Mouse (Mus musculus) limb, embryonic 12.5 days (tissue): ENCODE results near the gene Garem2. TPM values are rescaled to one million over a fixed set of nuclear protein-coding genes. Genes with fewer than 3 reads are reported as not detected.
A peak's percentile ranks its signal among the peaks of the same experiment; 100 is the strongest.

Experiments used
- ATAC-seq: fragments of 200-750 bp; cut with Nextera tagmentation; 2 replicates; pipeline ENCODE4 v1.8.0; 2017; ENCODE audit warnings: low read depth, moderate TSS enrichment; ENCODE audit not compliant: insufficient number of reproducible peaks, insufficient read depth, low FRiP score, low TSS enrichment
- H3K27ac ChIP-seq: fragments of 300-500 bp; sonication (generic); 2 replicates; pipeline ENCODE4 v1.5.1; 2016; ENCODE audit warnings: mild to moderate bottlenecking, moderate library complexity
- H3K27me3 ChIP-seq: fragments of 300-500 bp; sonication (generic); 2 replicates; pipeline ENCODE4 v1.6.1; 2016; ENCODE audit warnings: mild to moderate bottlenecking, moderate library complexity
- H3K36me3 ChIP-seq: fragments of 300-500 bp; sonication (generic); 2 replicates; pipeline ENCODE4 v1.6.1; 2016; ENCODE audit warnings: mild to moderate bottlenecking, moderate library complexity
- H3K4me1 ChIP-seq: fragments of 300-500 bp; sonication (generic); replicated peaks from 2 replicates; pipeline ENCODE4 v1.6.1; 2016
- H3K4me2 ChIP-seq: fragments of 300-500 bp; sonication (generic); 2 replicates; pipeline ENCODE4 v1.6.1; 2016; ENCODE audit warnings: mild to moderate bottlenecking, moderate library complexity
- H3K4me3 ChIP-seq: fragments of 300-500 bp; sonication (generic); replicated peaks from 2 replicates; pipeline ENCODE4 v1.5.1; 2016; ENCODE audit warnings: mild to moderate bottlenecking
- H3K9ac ChIP-seq: fragments of 300-500 bp; sonication (generic); replicated peaks from 2 replicates; pipeline ENCODE4 v1.6.1; 2016; ENCODE audit warnings: mild to moderate bottlenecking, moderate library complexity
- H3K9me3 ChIP-seq: fragments of 300-500 bp; sonication (generic); 2 replicates; pipeline ENCODE4 v1.6.1; 2016; ENCODE audit warnings: mild to moderate bottlenecking, moderate library complexity
- WGBS: fragments of 180-500 bp; shearing (Covaris S2); methylation state at CpG from one replicate; pipeline ENCODE4 v1.1.7; 2016; 5-methylcytosine and 5-hydroxymethylcytosine counted together
- polyA plus RNA-seq: library from polyadenylated mRNA; unstranded; fragments of >200 nt; fragmentation: Nextera tagmentation; extraction: Ambion mirVana; gene quantifications from 2 replicates; pipeline ENCODE4 v1.2.1, GENCODE M21; 2016

The Garem2 gene
- polyA plus RNA-seq, 1 experiment from 2014 or later = 0.70 TPM

GRCm38 (mm10) chr5:30098260-30098659 lies 6.7 kb upstream of the Garem2 start:
- 84% methylated on average over 1 of the region's 1 CpGs for WGBS
- peaks cover 14% of the 10 kb centered on the region for H3K27me3 ChIP-seq
- H3K4me3 ChIP-seq = no peak overlapping the region
- no peak for ATAC-seq
- H3K36me3 ChIP-seq = no peaks in the 10 kb centered on the region
- 0 out of 2 replicates have a peak, but pooled peaks cover 3% of the 10 kb centered on the region for H3K9me3 ChIP-seq
- H3K4me1 ChIP-seq = no peaks in the 10 kb centered on the region
- H3K4me2 ChIP-seq = no peak overlapping the region
- no peak overlapping the region for H3K9ac ChIP-seq
- no peak overlapping the region for H3K27ac ChIP-seq

- no peak overlapping the region for H3K4me2 ChIP-seq
- H3K9me3 ChIP-seq = 0 out of 2 replicates have a peak, but pooled peaks cover 3% of the 10 kb centered on the region
- H3K27ac ChIP-seq = no peak overlapping the region
- peaks cover 35% of the 10 kb centered on the region for H3K4me1 ChIP-seq
- WGBS = 81% methylated on average over 3 of the region's 3 CpGs
- no peak for ATAC-seq
- no peaks in the 10 kb centered on the region for H3K36me3 ChIP-seq
- no peak overlapping the region for H3K4me3 ChIP-seq
- H3K9ac ChIP-seq = no peak overlapping the region
- peaks cover 61% of the 10 kb centered on the region for H3K27me3 ChIP-seq
These were observed 1.6 kb upstream of the Garem2 start for GRCm38 (mm10) chr5:30103340-30103739.

DNA sequence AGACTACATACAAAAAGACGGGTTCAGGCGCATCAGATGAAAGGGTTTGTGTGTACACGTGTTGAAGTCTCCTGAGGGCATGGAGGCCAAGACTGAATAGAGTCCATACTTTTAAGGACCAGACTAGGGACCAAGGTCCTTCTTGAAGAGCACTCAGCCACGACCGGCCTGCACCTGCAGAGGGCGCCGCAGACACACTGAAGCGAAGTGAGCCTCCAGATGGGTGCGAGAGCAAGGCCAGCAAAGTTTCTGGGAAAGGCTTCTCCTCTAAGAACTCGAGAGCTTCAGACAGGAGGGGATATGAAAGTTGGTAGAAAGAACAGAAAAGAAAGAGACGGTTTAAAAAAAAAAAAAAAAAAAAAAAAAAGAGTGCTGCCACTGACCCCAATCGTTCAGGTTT lies 622 bp upstream of the Garem2 start:
- WGBS = 3% methylated on average over 11 of the region's 12 CpGs
- H3K4me2 ChIP-seq = peak overlapping the region; percentile 96
- H3K27ac ChIP-seq = no peak overlapping the region
- H3K27me3 ChIP-seq = peaks cover 70% of the 10 kb centered on the region
- H3K9me3 ChIP-seq = 0 out of 2 replicates have a peak, but pooled peaks cover 3% of the 10 kb centered on the region
- H3K4me1 ChIP-seq = peaks cover 35% of the 10 kb centered on the region
- H3K9ac ChIP-seq = peak overlapping the region; percentile 61; the same call in 1 of the 2 replicates
- H3K36me3 ChIP-seq = no peaks in the 10 kb centered on the region
- H3K4me3 ChIP-seq = peak overlapping the region; percentile 56
- ATAC-seq = no peak

DNA sequence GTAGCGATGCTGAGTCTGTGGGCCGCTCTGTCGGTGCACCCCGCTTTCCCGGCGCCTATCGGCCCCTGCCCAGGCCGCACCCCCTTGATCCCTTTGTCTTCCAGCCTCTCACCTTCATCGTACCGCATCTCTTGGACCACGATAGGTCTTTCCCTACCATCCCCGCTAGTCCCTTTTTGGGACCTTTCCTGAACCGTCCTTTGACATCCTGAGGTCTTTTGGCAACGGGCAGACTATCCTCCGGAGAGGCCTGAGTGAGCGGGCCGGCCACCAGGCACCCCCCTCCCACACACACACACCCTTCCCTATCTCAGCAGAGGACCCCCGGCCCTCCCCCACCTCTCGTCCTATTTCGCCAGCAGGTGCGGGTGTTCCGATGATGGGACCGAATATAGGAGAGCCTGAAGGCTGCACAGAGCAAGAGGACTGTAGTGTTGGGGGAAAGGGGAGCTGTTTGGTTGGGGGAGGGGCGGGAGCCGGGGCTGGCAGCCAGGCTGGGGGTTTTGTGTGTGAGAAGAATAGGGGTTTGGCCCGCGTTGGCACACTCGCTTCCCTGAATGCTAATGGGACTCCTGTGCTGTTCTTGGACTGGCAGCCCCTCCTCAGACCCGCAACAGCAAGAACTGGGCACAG lies 823 bp downstream of the Garem2 start, which contains the start of gene 3110082J24Rik:
Gene 3110082J24Rik, minus strand, starts transcription at position 419 of the 633 bp plus-strand sequence.
- peak within 1 kb of the TSS; percentile 61 for H3K9ac ChIP-seq
- peak within 1 kb of the TSS; percentile 56 for H3K4me3 ChIP-seq
- no peak within 1 kb of the TSS for H3K27ac ChIP-seq
- no peaks in the 10 kb centered on the region for H3K36me3 ChIP-seq
- peaks cover 85% of the 10 kb centered on the region for H3K27me3 ChIP-seq
- peak within 1 kb of the TSS; percentile 96 for H3K4me2 ChIP-seq
- 1% methylated on average over 29 of the region's 29 CpGs for WGBS
- peaks cover 45% of the 10 kb centered on the region for H3K4me1 ChIP-seq
- ATAC-seq = no peak
- H3K9me3 ChIP-seq = 0 out of 2 replicates have a peak, but pooled peaks cover 3% of the 10 kb centered on the region

DNA sequence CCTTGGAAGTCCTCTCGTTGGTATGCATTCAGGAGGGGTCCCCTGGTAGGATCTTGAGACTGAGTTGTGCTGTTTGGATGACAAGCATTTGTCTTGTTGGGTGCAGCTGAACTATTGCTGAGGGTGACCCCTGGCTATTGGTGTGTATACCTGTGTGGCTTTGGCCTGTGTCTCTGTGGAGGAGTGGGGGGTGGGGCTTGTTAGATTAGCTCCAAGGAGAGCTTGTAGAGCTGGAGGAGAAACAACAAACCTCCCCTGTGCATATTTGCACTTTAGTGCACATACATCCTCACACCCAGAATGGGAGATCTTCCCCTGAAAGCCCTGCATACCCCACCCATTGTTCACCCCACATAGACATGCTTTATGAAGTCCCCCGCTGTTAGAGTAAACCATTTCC lies 1.8 kb downstream of the Garem2 start:
- Histone ChIP-seq H3K4me3 (no peak overlapping the region), H3K9ac (no peak overlapping the region), H3K4me2 (no peak overlapping the region), H3K4me1 (peaks cover 54% of the 10 kb centered on the region), H3K36me3 (no peaks in the 10 kb centered on the region), H3K9me3 (0 out of 2 replicates have a peak, but pooled peaks cover 2% of the 10 kb centered on the region), H3K27me3 (peaks cover 94% of the 10 kb centered on the region), H3K27ac (no peak overlapping the region)
- WGBS = 16% methylated on average over 2 of the region's 2 CpGs
- no peak for ATAC-seq

DNA sequence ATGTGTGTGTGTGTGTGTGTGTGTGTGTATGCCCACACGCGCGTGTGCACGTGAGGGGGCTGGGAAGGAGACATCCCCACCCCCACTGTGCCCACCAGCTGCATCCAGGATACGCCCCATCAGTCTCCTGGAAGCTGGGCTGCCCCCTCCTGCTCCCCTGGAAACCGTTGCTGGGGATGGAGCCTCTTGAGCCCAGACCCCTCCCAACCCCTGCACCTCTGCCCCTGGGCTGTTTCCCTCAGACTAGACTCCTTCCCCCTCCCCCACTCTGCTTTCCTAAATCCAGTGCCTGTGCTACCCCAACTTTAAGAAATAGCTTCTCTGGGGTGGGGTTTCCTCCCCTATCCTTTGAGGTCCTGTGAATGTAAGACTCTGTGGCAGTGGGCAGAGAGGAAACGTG lies 2.2 kb downstream of the Garem2 start:
- Histone ChIP-seq H3K4me2 (no peak overlapping the region), H3K27me3 (peaks cover 99% of the 10 kb centered on the region), H3K36me3 (no peaks in the 10 kb centered on the region), H3K27ac (no peak overlapping the region), H3K4me1 (peaks cover 54% of the 10 kb centered on the region), H3K4me3 (no peak overlapping the region), H3K9ac (no peak overlapping the region), H3K9me3 (no peaks in the 10 kb centered on the region)
- no peak for ATAC-seq
- 4% methylated on average over 7 of the region's 7 CpGs for WGBS

- 7% methylated on average over 5 of the region's 5 CpGs for WGBS
- H3K9ac ChIP-seq = no peak overlapping the region
- ATAC-seq = no peak
- H3K4me2 ChIP-seq = no peak overlapping the region
- H3K36me3 ChIP-seq = no peaks in the 10 kb centered on the region
- H3K27me3 ChIP-seq = peaks cover 99% of the 10 kb centered on the region
- H3K4me1 ChIP-seq = peaks cover 54% of the 10 kb centered on the region
- no peak overlapping the region for H3K4me3 ChIP-seq
- H3K27ac ChIP-seq = no peak overlapping the region
- no peaks in the 10 kb centered on the region for H3K9me3 ChIP-seq
These were observed 2.7 kb downstream of the Garem2 start for GRCm38 (mm10) chr5:30107611-30108041.

- 73% methylated on average over 6 of the region's 6 CpGs for WGBS
- no peak overlapping the region for H3K27ac ChIP-seq
- peaks cover 99% of the 10 kb centered on the region for H3K27me3 ChIP-seq
These were observed 3.3 kb downstream of the Garem2 start for GRCm38 (mm10) chr5:30108233-30108632.

GRCm38 (mm10) chr5:30109899-30110298 lies 4.9 kb downstream of the Garem2 start:
- H3K27ac ChIP-seq = no peak overlapping the region
- no peak for ATAC-seq
- H3K4me1 ChIP-seq = peaks cover 60% of the 10 kb centered on the region
- no peaks in the 10 kb centered on the region for H3K9me3 ChIP-seq
- no peak overlapping the region for H3K4me3 ChIP-seq
- peak overlapping the region; percentile 52; the same call in 1 of the 2 replicates for H3K4me2 ChIP-seq
- no peak overlapping the region for H3K9ac ChIP-seq
- 33% methylated on average over 2 of the region's 2 CpGs for WGBS
- H3K36me3 ChIP-seq = no peaks in the 10 kb centered on the region
- H3K27me3 ChIP-seq = peaks cover 98% of the 10 kb centered on the region

More at GRCm38 (mm10) chr5:30108233-30108632, 3.3 kb downstream of the Garem2 start:
- H3K9me3 ChIP-seq = no peaks in the 10 kb centered on the region
- no peaks in the 10 kb centered on the region for H3K36me3 ChIP-seq
- no peak overlapping the region for H3K4me3 ChIP-seq
- H3K9ac ChIP-seq = no peak overlapping the region
- H3K4me1 ChIP-seq = peaks cover 54% of the 10 kb centered on the region
- ATAC-seq = no peak
- no peak overlapping the region for H3K4me2 ChIP-seq

GRCm38 (mm10) chr5:30110371-30111060 lies 5.6 kb downstream of the Garem2 start:
- Histone ChIP-seq H3K27ac (no peak overlapping the region), H3K9ac (no peak overlapping the region), H3K27me3 (peaks cover 98% of the 10 kb centered on the region), H3K4me2 (peak overlapping the region; percentile 52), H3K4me3 (peak overlapping the region; percentile 25), H3K4me1 (peaks cover 54% of the 10 kb centered on the region), H3K36me3 (no peaks in the 10 kb centered on the region), H3K9me3 (no peaks in the 10 kb centered on the region)
- 8% methylated on average over 22 of the region's 22 CpGs for WGBS
- ATAC-seq = no peak

DNA sequence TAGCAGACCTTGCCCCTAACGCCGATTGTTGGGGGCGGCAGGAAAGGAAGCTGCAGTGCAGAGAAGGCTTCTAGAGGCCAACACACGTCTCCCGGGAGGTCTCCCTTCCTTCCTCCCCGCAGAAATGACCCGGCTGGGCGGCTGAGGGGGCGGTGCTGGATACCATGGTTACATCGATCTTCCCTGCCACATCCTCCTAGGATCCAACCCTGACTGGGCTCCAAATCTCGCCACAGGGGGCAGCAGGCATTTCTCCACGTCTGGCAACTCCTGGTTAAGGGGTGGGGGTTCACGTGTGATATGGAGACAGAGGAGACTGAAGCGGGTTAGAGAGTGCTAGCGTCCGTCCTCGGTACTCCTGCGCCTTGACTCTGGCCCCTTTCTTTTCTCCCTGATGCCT lies 6.2 kb downstream of the Garem2 start:
- H3K9ac ChIP-seq = no peak overlapping the region; the same call in 1 of the 2 replicates
- H3K27ac ChIP-seq = no peak overlapping the region

More for the DNA sequence above, 6.2 kb downstream of the Garem2 start:
- H3K27me3 ChIP-seq = peaks cover 98% of the 10 kb centered on the region
- H3K4me2 ChIP-seq = peak overlapping the region; percentile 52
- no peak for ATAC-seq
- peaks cover 48% of the 10 kb centered on the region for H3K4me1 ChIP-seq
- WGBS = 1% methylated on average over 18 of the region's 18 CpGs
- no peaks in the 10 kb centered on the region for H3K9me3 ChIP-seq
- H3K4me3 ChIP-seq = peak overlapping the region; percentile 25
- no peaks in the 10 kb centered on the region for H3K36me3 ChIP-seq
